Mouse (Mus musculus): ENCODE measurements around the gene Rack1.
A peak's percentile ranks its signal among the peaks of the same experiment; 100 is the strongest.
"Not testable (repeated sequence)": the region's sequence is repeated elsewhere in the genome, so short reads cannot be mapped to it uniquely, and the experiment has no call there.

The Rack1 gene

GRCm38 (mm10) chr11:48799921-48800701 lies at the start of gene Rack1:
TSS of gene Rack1 (plus strand) at chr11:48800332.
- DNase-seq (ENCODE audit: low spot score) = peak; percentile 84

GRCm38 (mm10) chr11:48750428-48750827 lies 49.7 kb upstream of the Rack1 start:
- no peak for DNase-seq (ENCODE audit: low spot score)

DNA sequence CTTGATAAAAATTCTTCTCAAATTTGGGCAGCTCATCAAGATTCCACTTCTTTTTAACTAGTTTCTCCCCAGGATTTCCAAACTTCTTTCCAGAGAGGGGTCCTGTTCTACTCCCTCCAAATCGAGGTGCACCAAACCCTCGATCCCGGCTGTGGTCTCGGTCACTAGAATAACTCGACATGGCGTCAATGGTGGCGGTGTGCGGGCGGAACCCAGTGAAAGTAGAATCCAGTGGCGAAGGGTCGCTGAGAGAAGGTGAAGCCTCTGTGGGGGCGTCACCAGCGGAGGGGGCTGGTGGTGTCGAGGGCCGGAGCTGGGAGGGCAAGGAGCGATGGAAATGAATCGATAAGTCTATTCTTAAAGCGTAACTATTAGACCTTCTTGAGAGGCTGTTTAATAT lies 46.6 kb upstream of the Rack1 start:
- not testable (repeated sequence) for DNase-seq (ENCODE audit: low spot score)

DNA sequence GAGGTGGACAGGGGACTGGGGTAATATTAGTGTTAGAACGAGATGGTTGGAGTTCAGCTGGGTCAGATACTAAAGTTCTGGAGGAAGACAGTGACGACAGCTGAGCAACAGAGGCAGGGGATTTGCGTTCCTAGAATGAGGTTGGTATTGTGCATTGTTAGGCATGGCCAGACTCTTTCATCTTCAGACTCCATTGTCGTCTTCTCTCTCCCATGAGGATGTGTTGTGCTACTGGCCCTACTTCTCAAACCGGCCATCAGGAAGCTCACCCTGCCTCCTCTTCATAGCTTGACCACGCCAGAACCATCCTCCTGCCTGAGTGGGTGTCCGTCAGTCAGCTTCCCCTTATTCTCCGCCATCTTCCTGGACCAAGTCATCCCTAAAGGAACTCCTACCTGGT lies 41.1 kb upstream of the Rack1 start:
- no peak for DNase-seq (ENCODE audit: low spot score)

DNA sequence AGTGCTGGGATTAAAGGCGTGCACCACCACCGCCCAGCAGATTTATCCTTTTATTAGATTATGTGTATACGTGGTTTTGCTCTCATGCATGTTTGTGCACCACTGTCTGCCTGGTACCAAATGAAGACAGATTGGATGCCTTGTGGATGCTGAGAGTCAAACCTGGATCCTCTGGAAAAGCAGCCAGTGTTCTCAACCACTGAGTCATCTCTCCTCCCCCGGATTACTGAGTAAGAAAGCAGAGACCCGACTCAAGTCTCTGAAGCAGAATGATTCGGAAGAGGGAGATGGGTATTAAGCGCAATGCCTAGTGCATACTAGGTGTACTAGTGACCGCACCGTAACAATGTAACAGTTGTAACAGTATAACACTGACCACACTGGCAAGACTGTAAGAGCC lies 36.0 kb upstream of the Rack1 start:
- DNase-seq (ENCODE audit: low spot score) = no peak

DNA sequence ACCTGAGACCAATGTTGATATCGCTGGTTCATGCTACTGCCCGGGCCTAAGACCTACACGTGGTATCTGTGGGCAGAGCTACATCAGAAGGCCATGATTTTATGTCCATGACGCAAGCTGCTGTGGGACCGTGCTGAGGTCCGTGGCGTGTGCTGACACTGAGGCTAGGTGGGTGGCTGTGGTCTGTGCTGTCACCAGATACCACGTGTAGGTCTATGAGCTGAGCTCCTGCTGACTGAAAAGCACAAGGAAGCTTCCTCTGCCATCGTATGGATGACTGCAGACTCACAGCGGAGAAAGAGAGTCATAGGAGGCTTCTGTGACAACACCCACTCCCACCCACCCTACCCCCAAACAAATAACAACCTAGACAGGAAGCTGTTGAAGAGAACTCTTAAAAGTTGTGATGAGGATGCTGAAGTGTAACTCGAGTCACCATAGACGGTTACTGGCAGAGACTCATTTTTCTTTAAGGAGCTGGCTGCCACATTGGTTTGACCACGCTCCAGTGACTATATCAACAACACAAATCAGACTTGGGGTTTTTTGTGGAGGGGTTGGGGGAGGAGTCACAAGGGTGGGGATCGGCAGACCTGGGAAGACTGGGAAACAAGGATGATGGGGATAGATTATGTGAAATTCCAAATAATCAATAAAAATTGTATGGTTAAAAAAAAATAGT lies 32.8 kb upstream of the Rack1 start:
- DNase-seq (ENCODE audit: low spot score) = no peak

GRCm38 (mm10) chr11:48771691-48772090 lies 28.4 kb upstream of the Rack1 start:
- no peak for DNase-seq (ENCODE audit: low spot score)

GRCm38 (mm10) chr11:48774443-48775298 lies 25.5 kb upstream of the Rack1 start:
- DNase-seq (ENCODE audit: low spot score) = no peak

DNA sequence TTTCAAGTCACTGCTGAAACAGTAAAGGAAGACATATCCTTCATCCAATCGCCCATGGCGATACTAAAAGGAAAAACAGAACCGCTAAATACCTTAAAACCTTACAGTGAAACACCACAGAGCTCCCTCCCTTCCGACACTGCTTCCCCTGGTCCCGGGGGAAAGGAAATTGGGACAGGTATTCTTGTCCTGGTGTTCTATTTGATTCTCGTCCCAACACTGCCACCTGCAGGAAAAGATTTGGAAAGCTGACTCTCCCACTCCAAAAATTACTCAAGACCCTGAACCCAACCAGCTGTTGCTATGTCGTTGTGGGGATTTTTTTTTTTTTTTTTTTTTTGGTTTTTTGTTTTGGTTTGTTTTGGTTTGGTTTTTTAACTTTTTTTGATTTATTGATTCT lies 24.6 kb upstream of the Rack1 start:
- DNase-seq (ENCODE audit: low spot score) = no peak

GRCm38 (mm10) chr11:48776664-48777063 lies 23.5 kb upstream of the Rack1 start:
- DNase-seq (ENCODE audit: low spot score) = no peak

GRCm38 (mm10) chr11:48777303-48777702 lies 22.8 kb upstream of the Rack1 start:
- DNase-seq (ENCODE audit: low spot score) = no peak

GRCm38 (mm10) chr11:48779450-48779849 lies 20.7 kb upstream of the Rack1 start:
- DNase-seq (ENCODE audit: low spot score) = no peak

DNA sequence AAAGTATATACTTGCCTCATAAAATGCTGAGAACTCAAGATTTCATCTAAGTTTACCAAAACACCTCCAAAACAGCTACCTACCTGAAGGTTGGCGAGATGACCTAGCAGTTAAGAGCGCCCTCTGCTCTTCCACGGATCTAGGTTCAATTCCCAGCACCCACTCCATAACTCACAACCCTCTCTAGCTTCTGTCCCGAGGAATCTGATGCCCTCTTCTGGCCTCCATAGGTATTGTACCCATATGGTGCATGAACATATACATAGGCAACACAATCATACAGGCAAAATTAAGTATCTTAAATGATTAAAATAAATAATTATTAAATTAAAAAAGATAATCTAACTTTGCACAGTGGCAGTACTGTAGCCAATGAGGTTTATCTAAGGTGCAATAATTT lies 17.9 kb upstream of the Rack1 start:
- DNase-seq (ENCODE audit: low spot score) = no peak

DNA sequence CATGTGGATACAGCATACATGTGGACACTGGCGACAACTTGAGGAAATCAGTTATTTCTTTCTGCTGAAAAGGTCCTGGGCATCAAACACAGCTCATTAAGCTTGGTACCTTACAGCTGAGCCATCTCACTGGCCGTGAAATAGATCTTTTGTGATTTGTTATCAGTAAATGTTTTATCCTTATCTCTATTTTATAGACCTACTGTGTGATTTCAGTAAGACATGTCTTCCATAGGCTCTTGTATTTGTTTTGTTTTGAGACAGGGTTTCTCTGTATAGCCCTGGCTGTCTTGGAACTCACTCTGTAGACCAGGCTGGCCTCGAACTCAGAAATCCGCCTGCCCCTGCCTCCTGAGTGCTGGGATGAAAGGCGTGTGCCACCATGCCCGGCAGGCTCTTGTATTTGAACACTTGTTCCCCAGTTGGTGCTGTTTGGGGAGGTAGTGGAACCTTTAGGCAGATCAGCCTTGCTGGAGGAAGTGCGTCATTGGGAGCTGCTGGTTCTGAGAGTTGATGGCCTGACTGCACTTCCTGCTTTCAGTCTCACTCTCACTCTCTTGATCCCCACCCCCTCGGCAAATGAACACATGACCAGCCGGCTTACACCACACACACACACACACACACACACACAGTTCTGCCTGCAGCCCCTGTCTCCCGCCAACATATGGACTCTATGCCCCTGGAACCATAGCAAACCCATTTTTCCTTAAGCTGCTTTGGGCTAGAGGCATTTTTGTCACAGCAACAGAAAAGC lies 12.5 kb upstream of the Rack1 start:
- DNase-seq (ENCODE audit: low spot score) = no peak

DNA sequence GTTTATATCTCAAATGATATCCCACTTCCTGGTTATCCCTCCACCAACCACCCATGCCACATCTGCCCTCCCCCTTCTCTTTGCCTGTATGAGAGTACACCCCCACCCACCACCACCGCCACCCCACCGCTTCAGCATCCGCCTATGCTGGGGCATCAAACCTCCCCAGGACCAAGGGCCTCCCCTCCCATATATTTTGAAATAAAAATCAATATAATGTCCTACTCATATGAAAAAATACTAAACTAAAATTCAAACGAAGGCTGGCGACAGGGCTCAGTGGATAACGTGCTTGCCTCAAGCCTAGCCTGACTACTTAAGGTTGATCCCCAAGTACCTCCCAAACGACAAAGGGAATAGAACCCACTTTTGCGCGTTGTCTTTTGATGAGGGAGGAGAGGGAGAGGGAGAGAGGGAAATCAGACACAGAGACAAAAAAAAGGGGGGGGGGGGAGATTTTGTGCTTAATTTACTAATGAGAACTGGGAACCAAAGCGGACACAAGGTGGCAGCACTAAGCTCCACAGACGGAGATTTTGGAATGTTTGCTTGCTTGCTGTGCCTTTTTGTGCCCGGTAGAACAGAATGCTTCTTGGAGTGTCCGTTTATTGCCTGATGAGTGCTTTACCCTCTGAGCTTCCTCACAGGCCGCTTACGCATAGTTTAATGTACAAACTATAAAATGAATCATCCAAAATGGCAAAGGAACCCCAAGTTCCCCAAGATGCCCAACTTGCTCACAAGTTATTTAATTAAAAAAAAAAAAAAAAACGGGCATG lies 11.6 kb upstream of the Rack1 start:
- DNase-seq (ENCODE audit: low spot score) = no peak

GRCm38 (mm10) chr11:48789215-48789614 lies 10.9 kb upstream of the Rack1 start:
- no peak for DNase-seq (ENCODE audit: low spot score)

- peak; percentile 73 for DNase-seq (ENCODE audit: low spot score)
Observed at GRCm38 (mm10) chr11:48789973-48790823, 9.9 kb upstream of the Rack1 start.

DNA sequence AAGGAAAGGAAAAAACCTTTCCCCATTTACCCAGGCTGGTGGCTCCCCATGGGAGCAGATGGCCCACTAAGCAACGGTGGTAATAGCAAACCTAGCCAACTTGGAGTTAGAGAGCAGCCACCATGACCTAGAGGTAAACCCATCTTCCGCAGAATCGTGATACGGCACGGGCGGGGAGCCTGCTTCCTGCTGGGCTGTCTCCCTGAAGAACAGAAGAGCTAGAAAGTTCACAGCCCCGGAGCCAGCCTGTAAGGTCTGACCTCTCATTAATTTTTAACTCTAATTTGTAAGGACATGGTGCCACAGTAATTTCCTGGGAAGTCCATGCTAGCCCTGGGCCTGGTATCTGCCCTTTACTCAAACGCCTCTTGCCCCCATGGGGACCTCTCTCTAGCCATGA lies 9.2 kb upstream of the Rack1 start:
- DNase-seq (ENCODE audit: low spot score) = no peak

DNA sequence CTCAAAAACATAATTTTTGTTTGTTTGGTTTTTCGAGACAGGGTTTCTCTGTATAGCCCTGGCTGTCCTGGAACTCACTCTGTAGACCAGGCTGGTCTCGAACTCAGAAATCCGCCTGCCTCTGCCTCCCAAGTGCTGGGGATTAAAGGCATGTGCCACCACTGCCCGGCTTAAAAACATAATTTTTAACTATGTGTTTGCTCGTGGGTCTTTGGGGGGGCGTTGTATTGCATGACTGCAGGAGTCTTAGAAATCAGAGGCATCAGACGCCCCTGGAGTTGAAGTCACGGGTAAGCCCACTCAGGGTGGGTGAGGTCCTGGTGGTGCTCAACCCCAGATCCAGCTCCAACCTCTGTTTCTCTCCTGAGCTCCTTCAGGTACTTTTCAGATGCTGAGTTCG lies 8.2 kb upstream of the Rack1 start:
- DNase-seq (ENCODE audit: low spot score) = not testable (repeated sequence)

DNA sequence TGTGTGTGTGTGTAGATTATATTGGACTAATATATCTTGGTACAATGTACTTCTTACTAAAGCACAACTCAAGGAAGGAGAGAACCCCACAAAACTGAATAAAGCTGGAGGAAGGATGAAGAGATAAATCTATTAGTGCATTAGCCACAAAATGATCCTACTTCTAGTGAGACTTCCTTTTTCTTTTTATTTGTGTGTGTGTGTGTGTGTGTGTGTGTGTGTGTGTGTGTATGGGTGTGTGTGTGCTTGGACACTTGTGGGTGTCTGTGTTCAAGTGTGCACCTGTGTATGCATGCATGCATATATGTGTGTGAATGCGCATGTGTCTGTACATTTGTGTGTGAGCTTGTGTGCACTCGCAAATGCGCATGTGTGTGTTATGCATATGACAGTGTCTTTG lies 6.9 kb upstream of the Rack1 start:
- no peak for DNase-seq (ENCODE audit: low spot score)
